Mouse (Mus musculus) heart, adult 8-10 months (tissue): ENCODE data around the gene Gm45808. TPM values are rescaled to one million over a fixed set of nuclear protein-coding genes. Genes with fewer than 3 reads are reported as not detected.
"Not testable (repeated sequence)": the region's sequence is repeated elsewhere in the genome, so short reads cannot be mapped to it uniquely, and the experiment has no call there.

Experiments
- DNase-seq: peaks from one replicate; pipeline ENCODE4 v3.0.0; 2022; ENCODE audit warnings: low spot score
- total RNA-seq, 4 experiments: library from RNA; stranded (reverse); gene quantifications; 2 replicates each; pipeline ENCODE4 v1.2.4; 2022

Gene Gm45808
- total RNA-seq, 4 experiments from 2014 or later: 3.8 to 8.5 (median 7.6) TPM

DNA sequence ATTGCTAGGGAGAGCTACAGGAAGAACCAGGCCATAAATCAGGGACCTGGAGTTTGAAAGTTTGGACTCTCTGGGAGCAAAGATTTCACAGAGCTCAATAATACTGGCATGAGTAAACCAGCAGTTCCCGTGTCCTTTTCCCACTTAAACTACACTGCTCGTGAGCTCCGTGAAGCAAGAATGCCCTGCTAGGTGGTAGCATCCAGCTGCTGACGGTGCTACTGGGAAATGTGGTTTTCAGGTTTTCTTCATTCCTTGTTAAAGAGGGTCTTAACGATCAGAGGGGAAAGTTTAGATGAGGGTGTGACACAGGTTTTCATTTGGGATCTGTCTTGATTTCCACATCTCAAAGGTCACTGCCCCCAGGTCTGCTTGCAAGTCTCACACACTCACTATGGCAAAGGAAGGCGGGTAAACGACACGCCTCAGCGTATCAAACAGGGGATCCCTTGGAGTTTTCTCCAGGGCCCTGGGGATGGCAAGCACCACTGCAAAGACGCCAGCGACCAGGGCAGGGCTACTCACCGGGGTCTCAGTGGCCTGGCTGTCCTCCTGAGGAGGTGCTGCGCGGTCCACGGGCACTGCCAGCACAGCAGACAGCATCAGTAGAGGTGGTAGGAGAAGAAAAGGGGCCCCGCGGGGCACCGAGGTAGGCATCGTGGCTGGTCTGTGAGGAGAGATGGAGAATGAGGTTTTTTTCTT, 22.7 kb upstream of the Gm45808 start:
- no peak for DNase-seq

DNA sequence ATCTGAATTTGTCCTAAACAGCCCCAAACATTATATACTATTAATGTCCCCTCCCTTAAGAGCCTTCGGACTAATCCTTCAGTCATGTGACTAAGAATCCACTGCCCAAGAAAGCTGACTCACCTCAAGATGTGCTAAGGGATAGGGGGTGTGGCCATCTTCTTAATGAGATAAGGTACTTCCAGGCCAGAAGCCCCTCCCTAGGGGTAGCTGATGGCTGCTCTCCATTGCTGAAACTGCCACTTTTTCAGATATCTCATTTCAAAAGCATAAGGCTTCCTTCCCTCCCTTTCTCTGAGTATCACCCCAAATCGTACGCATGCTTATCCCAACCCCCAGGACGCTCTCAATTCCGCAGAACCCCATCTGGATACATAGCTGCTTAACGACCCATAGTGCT, 21.9 kb upstream of the Gm45808 start:
- no peak for DNase-seq

DNA sequence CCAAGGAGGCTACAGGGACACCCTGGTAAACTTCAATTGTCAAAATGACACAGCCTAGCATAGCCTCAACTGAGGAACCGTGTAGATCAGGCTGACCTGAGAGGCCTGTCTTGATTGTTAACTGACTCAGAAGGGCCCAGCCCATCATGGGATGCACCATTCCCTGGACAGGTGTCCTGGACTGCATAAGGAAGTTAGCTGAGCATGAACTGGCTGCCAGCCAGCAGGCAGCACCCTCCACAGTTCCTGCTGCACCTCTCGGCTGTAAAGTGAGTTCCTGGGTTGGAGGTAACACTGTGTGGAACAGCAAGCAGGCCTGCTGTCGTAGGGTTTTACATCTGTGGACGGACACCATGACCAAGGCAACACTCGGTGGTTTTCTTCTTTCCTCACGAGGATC, 21.0 kb upstream of the Gm45808 start:
- DNase-seq: no peak

DNA sequence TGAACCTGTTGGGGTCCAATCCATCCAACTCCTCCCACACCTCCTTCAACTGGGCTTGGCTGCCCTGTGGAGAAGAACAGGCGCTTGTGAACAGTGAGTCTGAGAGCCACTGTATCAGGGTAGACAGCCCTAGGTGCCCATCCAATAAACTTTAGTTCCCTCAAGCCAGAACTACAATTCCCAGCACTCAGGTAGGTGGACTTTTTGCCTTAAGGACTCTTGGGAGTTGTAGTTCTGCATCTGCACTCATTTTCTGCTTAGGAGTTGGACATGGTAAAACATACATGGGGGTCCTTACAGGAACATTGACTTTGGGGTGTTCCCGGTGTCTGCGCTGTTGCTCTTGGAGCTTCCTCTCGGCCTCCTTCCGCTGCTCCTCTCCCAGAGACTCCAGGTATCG, 11.8 kb upstream of the Gm45808 start:
- DNase-seq: no peak

DNA sequence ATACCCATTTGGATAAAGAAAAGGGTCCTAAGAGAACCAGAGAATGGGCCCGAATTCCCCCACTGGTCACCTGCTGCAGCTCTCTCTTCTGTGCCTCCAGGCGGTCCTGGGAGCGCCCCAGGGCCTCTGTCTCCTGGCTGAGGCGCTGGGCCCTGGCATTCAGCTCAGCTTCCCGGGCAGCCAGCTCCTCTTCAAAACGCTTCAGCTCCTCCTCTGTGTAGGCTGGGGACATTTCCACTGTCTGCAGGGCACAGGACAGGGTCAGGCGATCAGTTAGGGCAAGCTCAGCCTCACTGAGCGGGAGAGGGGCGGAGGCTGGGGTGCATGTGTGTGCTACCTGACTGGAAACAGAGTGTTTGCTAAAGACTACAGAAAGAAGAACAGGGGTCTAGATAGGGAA, 7.9 kb upstream of the Gm45808 start:
- DNase-seq: no peak

DNA sequence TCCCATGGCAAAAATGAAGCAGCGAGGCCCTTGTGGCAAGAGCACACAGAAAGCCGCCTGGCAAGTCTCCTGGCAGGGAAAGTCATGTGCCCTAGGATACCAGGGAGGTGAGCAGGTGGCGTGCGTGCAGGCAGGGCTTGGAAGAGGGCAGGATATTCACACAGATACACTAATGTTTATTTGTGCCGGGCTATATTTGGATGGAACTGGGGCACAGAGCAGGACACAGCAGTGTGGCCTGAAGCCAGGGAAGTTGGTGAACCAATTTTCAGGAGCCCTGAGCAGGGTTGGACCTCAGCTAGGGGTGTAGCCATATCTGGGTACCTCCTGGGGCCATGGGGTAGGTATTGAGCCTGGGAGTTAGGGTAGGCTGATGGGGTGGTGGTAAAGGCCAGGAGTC, 6.3 kb upstream of the Gm45808 start:
- peak; percentile 50 for DNase-seq

DNA sequence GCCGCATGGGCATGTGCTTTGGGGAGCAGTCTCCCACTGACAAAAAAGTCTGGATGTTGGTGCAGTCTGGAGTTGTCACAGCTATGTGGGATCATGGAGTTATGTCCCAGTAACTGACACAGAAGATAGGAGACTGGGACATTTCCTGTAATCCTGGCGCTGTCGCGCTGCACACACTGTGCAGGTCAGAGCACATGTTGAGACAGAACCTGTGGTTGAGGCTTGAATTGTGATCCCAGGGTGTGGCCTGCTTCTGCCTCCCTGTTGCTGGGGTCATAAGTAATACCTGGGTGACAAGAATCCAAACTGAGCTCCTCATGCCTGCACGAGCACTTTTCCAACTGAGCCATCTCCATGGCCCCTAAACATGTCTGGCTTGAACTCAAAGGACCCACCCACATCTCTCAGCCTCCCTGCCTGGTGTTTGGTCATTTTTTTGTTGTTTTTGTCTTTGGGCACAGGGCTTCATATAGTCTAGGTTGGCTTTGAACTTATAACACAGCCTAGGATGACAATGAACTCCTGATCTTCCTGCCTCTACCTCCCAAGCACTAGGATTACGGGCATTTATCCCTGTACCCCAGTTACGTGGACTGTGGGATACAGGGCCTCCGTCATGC, 5.7 kb upstream of the Gm45808 start:
- no peak for DNase-seq

DNA sequence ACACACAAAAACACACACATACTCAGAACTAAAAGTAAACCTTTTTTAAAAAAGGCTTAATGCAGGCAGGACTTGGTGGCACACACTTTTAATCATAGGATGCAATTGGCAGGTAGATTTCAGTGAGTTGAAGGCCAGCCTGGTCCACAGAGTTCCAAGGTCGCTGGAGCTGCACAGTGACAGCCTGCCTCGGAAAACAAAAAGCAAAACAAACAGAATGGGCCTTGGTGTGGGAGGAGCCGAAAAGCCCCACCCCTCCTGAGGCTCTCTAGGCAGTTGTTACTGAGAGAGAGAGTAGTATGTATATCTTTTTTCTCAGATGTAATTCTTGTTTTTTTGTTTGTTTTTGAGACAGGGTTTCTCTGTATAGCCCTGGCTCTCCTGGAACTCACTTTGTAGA, 4.7 kb upstream of the Gm45808 start:
- no peak for DNase-seq

DNA sequence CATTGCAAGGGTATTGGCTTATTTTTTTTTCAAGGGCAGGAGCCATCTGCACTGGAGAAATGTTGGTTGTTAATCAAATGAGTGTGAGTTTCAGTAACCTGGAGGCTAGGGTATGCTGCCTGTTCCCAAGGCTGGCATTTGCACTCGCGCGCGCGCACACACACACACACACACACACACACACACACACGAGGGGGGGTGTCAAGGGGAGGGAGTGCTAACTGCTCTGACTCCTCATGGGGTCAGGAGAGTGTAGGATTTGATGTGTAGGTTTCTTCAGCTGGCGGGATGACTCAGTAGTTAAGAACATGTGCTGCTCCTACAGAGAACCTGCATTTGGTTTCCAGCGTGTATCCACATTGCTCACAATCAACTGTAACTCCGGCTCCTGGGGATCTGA, 4.2 kb upstream of the Gm45808 start:
- DNase-seq: no peak

DNA sequence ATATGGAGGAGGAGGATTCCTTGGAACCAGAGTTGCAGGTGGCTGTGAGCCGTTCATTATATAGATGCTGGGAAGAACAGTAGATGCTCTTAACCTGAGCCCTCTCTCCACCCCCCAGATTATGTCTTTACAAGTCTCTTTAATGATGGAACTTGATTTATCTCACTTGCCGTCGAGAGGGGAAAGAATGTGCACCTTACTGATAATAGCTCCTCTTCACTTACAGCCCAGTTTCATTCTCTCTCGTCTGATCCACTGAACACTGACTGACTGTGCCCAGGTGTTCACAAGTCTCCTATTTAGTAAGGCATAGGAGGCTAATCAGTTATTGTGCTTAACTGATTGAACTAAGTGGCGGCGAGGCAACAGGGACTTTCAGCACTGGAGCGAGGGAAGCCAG, 3.0 kb upstream of the Gm45808 start:
- DNase-seq: no peak

DNA sequence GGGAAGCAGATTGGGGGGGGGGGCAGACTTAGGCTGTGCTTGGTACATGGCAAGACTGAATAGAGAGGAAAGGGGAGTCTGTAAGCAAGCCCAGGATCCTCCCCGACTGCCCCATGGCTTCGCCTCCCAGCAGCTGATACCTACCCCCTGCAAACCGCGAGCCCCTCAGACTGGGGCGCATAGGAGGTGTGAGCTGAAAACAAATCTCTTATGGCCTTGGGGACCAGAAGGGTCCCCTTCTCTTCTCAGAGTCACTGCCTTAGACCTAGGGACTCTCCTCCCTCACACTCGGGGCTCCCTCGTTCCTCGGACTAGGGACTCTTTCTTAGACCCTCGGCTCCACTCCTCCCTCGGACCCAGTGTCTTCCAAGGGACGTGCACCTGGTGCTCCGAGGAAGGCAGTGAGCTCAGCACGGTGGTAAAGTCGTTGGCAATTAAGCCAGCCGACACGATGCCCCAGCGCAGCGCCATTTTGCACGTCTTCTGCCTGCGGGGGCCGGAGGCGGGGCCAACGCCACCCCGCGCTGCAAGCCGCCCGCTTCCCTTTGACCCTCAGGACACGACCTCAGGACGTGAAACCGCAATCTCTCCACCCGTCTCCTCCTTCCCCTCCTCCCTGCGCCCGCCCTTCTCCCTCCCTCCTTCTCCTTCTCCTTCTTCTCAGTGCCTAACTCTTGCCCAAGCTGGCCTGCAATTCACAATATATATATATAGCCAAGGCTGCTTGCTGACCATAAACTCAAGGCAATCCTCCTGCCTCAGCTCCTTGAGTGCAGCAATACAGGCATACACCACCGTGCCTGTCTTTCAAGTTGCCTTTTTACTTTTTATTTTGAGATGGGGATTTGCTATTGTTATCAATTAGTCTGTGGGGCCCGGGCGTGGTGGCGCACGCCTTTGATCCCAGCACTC, 1.9 kb upstream of the Gm45808 start, which contains the start of gene Dhdh:
Gene Dhdh, minus strand, starts transcription at position 513 of the 912 bp plus-strand sequence.
- peak; percentile 63 for DNase-seq

DNA sequence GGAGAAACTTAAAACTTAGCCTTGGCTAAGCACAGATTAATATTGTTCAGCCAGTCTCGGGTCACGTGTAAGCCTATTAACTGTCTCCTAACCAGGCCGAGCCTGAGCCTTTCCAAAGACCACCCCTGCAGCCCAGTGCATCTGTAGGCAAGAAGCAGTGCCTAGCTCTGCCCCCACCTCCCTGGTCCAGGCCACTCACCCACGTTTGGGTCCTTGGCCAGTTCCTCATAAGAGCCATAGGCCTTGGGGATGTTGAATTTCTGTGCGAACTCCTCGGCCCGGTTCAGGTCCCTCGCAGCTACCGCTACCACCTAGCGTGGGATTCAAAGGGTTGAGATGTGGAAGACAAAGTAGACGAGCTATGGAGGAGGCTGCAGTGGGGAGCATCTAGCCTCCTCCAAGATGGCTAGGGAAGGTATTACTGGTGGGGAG, 1.3 kb upstream of the Gm45808 start:
- no peak for DNase-seq

DNA sequence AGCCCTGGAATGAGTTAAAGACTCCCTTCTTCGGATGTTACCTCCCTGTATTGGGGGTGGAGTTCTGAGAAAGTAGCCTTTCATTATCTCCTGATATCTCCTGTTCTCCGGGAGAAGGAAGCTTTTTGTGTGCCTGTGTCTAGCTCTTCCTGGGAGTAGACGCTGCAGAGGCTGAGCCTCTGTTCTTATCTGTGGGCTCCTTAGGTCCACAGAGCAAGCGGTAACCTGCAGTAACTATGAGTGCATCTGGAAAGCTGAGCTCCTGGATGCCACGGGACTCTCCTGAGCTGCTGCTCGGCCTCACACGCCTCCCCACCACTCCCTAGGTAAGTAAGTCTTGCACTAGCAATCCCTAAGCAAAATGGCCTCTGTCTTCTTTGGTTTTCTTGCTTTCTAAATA, 453 bp downstream of the Gm45808 start:
- no peak for DNase-seq

DNA sequence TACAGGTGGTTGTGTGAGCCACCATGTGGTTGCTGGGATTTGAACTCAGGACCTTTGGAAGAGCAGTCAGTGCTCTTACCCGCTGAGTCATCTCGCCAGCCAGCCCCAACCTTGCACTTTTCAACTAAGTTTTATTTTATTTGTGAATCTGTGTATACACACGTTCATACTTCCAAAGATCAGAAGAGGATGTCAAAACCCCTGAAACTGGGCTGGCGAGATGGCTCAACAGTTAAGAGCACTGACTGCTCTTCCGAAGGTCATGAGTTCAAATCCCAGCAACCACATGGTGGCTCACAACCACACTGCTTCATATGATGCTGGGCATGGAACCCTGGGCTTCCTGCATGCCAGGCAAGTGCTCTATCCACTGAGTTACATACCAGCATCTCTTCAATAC, 1.6 kb downstream of the Gm45808 start:
- DNase-seq: not testable (repeated sequence)

DNA sequence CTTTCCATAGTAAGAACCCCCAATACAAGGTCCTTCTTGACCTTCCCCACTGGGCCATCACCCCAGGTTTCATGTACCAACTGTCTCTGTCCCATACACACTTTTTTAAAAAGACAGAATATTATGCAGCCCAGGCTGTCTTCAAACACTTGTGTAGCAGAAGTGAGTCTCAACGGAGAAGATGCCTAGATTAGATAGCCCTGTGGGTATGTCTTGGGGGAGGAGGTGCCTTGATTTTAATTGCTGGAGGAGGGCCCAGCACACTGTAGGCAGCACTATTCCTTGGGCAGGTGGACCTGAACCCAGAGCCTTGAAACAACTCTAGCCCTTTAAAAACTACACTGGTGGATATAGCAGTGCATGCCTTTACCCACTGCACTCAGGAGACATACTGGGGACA, 4.4 kb downstream of the Gm45808 start:
- DNase-seq: no peak

DNA sequence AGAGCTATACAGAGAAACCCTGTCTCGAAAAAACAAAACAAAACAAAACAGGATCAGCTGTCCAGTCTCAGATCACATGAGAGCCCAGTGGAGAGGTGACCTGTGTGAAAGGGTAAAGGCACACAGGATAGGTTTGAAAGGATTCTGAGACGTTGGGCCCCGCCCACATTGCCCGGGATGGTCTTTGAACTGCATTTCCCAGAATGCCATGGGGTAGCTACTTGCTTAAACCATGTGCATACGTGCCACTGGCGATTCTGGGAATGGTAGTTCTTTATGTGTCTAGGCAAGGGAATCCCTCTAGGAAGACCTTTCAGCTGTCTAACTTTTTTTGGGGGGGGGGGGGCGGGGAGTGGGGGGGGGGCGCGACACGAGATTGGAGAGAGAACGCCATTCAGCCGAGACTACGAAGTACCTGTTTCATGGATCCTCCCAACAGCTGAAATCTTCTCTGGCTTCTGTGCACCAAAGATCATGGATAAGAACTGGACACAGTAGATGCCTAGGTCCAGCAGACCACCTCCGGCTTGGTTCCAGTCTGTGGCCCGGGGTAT, 5.2 kb downstream of the Gm45808 start, which contains the start of gene Tulp2:
Gene Tulp2, plus strand, starts transcription at position 504 of the 554 bp plus-strand sequence.
- DNase-seq: peak; percentile 61

DNA sequence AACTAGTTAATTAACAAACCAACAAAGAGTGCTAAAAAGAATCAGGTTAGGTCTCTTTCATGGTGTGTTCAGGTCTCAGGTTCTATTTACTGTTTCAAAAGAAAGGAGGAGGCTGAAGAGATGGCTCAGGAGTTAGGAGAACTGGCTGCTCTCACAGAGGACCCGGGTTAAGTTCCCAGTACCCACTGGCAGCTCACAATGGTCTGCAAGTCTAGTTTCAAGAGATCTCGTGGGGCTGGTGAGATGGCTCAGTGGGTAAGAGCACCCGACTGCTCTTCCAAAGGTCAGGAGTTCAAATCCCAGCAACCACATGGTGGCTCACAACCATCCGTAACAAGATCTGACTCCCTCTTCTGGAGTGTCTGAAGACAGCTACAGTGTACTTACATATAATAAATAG, 6.3 kb downstream of the Gm45808 start:
- not testable (repeated sequence) for DNase-seq

DNA sequence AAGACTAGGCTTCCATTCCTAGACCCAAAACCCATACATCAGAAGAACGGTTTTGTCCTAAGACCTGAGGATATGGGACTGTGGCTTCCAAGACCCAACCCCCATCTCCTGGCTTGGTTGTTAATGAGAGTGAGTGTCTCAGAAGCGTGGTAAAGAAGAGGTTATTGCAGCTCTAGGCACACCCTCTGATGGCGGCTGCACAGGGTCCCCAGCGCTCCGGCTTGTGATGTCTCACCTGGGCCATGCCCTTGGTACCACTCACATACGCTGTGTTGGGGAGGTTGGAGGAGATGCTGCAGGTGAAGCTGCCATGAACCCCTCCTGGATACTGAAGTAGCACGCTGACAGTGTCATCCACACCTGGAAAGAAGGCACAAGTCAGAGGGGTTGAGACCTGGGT, 7.8 kb downstream of the Gm45808 start:
- DNase-seq: no peak

DNA sequence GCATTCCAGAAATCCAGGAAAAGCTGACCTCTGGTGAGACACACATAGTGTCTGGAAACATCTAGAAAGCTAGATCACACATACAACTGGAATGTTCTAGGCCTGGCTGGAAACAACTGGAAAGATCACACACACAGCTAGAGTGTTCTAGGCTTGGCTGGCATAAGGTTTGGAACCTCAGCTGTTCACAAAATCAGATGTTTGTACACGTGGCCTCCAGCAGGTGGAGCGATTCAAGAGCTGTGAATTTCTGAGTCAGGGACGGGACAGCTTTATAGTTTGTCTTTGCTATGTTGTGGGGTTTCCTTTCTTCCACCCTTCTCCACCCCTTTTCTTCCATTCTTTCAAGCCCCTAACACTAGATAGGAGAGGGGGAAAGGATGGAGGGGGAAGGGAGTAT, 9.6 kb downstream of the Gm45808 start:
- DNase-seq: peak; percentile 62

DNA sequence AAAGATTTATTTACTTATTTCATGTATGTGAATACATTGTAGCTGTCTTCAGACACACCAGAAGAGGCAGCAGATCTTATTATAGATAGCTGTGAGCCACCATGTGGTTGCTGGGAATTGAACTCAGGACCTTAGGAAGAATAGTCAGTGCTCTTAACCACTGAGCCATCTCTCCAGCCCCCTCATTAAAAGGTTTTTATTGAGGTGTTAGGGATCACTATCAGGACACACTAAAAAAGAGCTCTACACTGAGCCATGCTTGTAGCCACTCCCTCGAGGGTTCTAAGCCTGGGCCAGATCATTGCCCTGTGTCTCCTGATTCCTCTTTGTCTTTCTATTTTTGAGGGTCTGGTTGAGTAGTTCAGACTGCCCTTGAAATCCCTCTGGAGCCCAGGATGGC, 10.2 kb downstream of the Gm45808 start:
- no peak for DNase-seq

DNA sequence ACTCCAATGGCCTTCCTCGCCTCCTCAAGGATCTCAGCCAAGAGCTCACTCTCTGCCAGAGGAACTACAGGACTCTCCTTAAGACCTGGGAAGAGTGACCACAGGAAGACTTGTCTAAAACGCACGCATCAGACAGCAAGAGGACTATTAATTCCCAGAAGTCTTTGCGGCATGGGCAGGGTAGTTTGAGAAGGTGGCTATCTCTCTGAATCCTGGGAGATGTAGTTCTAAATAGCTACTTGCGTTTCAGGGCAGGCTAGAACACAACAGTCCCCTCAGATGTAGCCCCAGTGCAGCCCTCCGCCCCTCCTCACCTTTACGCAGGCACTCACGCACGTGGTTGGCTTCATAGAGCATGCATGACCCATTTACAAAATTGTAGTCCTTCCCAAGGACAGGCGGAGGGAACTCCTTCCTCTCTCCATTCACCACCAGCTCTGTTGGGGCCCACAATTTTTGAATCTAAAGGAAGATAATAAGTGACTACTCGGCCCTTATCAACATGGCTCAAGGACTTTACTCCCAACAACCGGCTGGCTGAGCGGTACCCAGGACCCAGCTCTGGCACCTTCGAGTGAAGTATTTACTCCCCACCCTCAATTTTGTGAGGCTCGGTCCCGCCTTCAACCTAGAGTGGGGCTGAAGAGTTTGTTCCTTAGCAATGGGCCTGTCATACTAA, 11.2 kb downstream of the Gm45808 start:
- no peak for DNase-seq
